Mouse (Mus musculus) stomach, embryonic 15.5 days (tissue): ENCODE results near the gene Cog7. TPM values are rescaled to one million over a fixed set of nuclear protein-coding genes. Genes with fewer than 3 reads are reported as not detected.
A peak's percentile ranks its signal among the peaks of the same experiment; 100 is the strongest.

Experiments
- ATAC-seq: fragments of 200-750 bp; cut with Nextera tagmentation; 2 replicates; pipeline ENCODE4 v1.8.0; 2017; ENCODE audit warnings: low read depth, moderate number of reproducible peaks, moderate TSS enrichment; ENCODE audit not compliant: insufficient read depth, low FRiP score
- H3K27ac ChIP-seq: fragments of 300-500 bp; sonication (generic); 2 replicates; pipeline ENCODE4 v1.5.1; 2015; ENCODE audit warnings: mild to moderate bottlenecking, inconsistent platforms
- H3K27me3 ChIP-seq: fragments of 300-500 bp; sonication (generic); replicated peaks from 2 replicates; pipeline ENCODE4 v1.6.1; 2015; ENCODE audit warnings: inconsistent platforms
- H3K36me3 ChIP-seq: fragments of 300-500 bp; sonication (generic); 2 replicates; pipeline ENCODE4 v1.6.1; 2015; ENCODE audit warnings: inconsistent platforms
- H3K4me1 ChIP-seq: fragments of 300-500 bp; sonication (generic); 2 replicates; pipeline ENCODE4 v1.6.1; 2015; ENCODE audit warnings: inconsistent platforms
- H3K4me2 ChIP-seq: fragments of 300-500 bp; sonication (generic); 2 replicates; pipeline ENCODE4 v1.6.1; 2015; ENCODE audit warnings: mild to moderate bottlenecking, inconsistent platforms
- H3K4me3 ChIP-seq: fragments of 300-500 bp; sonication (generic); replicated peaks from 2 replicates; pipeline ENCODE4 v1.5.1; 2015; ENCODE audit warnings: inconsistent platforms
- H3K9ac ChIP-seq: fragments of 300-500 bp; sonication (generic); 2 replicates; pipeline ENCODE4 v1.6.1; 2015; ENCODE audit warnings: inconsistent platforms
- H3K9me3 ChIP-seq: fragments of 300-500 bp; sonication (generic); 2 replicates; pipeline ENCODE4 v1.6.1; 2016; ENCODE audit warnings: inconsistent platforms
- WGBS: fragments of 180-500 bp; shearing (Covaris S2); methylation state at CpG from one replicate; pipeline ENCODE4 v1.1.7; 2015; 5-methylcytosine and 5-hydroxymethylcytosine counted together
- polyA plus RNA-seq: library from polyadenylated mRNA; unstranded; fragments of >200 nt; fragmentation: Nextera tagmentation; extraction: Ambion mirVana; gene quantifications from 2 replicates; pipeline ENCODE4 v1.2.1, GENCODE M21; 2015

Gene Cog7
- polyA plus RNA-seq, 1 experiment from 2014 or later = 21.2 TPM

- Histone ChIP-seq H3K27ac (no peak overlapping the region), H3K4me3 (no peak overlapping the region), H3K36me3 (no peaks in the 10 kb centered on the region), H3K4me2 (no peak overlapping the region), H3K4me1 (0 out of 2 replicates have a peak, but pooled peaks cover 6% of the 10 kb centered on the region), H3K27me3 (no peaks in the 10 kb centered on the region), H3K9me3 (no peaks in the 10 kb centered on the region), H3K9ac (no peak overlapping the region)
- 83% methylated on average over 7 of the region's 7 CpGs for WGBS
- ATAC-seq = no peak
These were observed 106.7 kb downstream of the Cog7 start for GRCm38 (mm10) chr7:121874784-121875183.

GRCm38 (mm10) chr7:121873998-121874397 is 107.5 kb downstream of the Cog7 start:
- Histone ChIP-seq H3K9me3 (no peaks in the 10 kb centered on the region), H3K9ac (no peak overlapping the region), H3K4me1 (0 out of 2 replicates have a peak, but pooled peaks cover 6% of the 10 kb centered on the region), H3K4me3 (no peak overlapping the region), H3K4me2 (no peak overlapping the region), H3K27me3 (no peaks in the 10 kb centered on the region), H3K27ac (no peak overlapping the region), H3K36me3 (no peaks in the 10 kb centered on the region)
- ATAC-seq = no peak
- WGBS = 35% methylated on average over 3 of the region's 3 CpGs

- ATAC-seq = no peak
- H3K4me1 ChIP-seq = 0 out of 2 replicates have a peak, but pooled peaks cover 6% of the 10 kb centered on the region
- H3K9me3 ChIP-seq = no peaks in the 10 kb centered on the region
- no peak overlapping the region for H3K4me3 ChIP-seq
- 43% methylated on average over 2 of the region's 3 CpGs for WGBS
- H3K4me2 ChIP-seq = no peak overlapping the region
- no peak overlapping the region for H3K27ac ChIP-seq
- H3K9ac ChIP-seq = no peak overlapping the region
- no peaks in the 10 kb centered on the region for H3K36me3 ChIP-seq
- no peaks in the 10 kb centered on the region; the same call in 1 of the 2 replicates for H3K27me3 ChIP-seq
These were observed 109.9 kb downstream of the Cog7 start for GRCm38 (mm10) chr7:121871631-121872030.

- no peak; the same call in 1 of the 2 replicates for ATAC-seq
- Histone ChIP-seq H3K27ac (no peak within 1 kb of the TSS), H3K36me3 (no peaks in the 10 kb centered on the region), H3K27me3 (peaks cover 17% of the 10 kb centered on the region), H3K4me1 (no peaks in the 10 kb centered on the region; the same call in 1 of the 2 replicates), H3K4me2 (peak within 1 kb of the TSS; percentile 62), H3K9ac (no peak within 1 kb of the TSS), H3K9me3 (no peaks in the 10 kb centered on the region), H3K4me3 (peak within 1 kb of the TSS; percentile 30)
- WGBS = 3% methylated on average over 36 of the region's 42 CpGs
These were observed 116.5 kb downstream of the Cog7 start, which contains the start of gene Scnn1b for GRCm38 (mm10) chr7:121864858-121865585. TSS of gene Scnn1b (plus strand) at chr7:121865038.

- H3K4me1 ChIP-seq = no peaks in the 10 kb centered on the region
- H3K4me3 ChIP-seq = no peak overlapping the region
- WGBS = 81% methylated on average over 8 of the region's 8 CpGs
- no peak overlapping the region for H3K27ac ChIP-seq
- no peak for ATAC-seq
- H3K9me3 ChIP-seq = no peaks in the 10 kb centered on the region
- H3K9ac ChIP-seq = no peak overlapping the region
- 0 out of 2 replicates have a peak, but pooled peaks cover 5% of the 10 kb centered on the region for H3K27me3 ChIP-seq
- H3K36me3 ChIP-seq = no peaks in the 10 kb centered on the region
- no peak overlapping the region for H3K4me2 ChIP-seq
These were observed 122.6 kb downstream of the Cog7 start for GRCm38 (mm10) chr7:121858939-121859338.

- Histone ChIP-seq H3K4me3 (no peak overlapping the region), H3K9ac (no peak overlapping the region), H3K9me3 (no peaks in the 10 kb centered on the region), H3K4me1 (no peaks in the 10 kb centered on the region), H3K27me3 (no peaks in the 10 kb centered on the region), H3K27ac (no peak overlapping the region), H3K36me3 (no peaks in the 10 kb centered on the region), H3K4me2 (no peak overlapping the region)
- ATAC-seq = no peak
- WGBS = 80% methylated on average over 11 of the region's 11 CpGs
These were observed 124.2 kb downstream of the Cog7 start for GRCm38 (mm10) chr7:121857177-121857884.

- H3K36me3 ChIP-seq = no peaks in the 10 kb centered on the region
- no peak overlapping the region for H3K4me3 ChIP-seq
- 57% methylated on average over 9 of the region's 9 CpGs for WGBS
- no peak overlapping the region for H3K9ac ChIP-seq
- no peak overlapping the region for H3K27ac ChIP-seq
- ATAC-seq = 0 out of 2 replicates have a peak, but pooled peaks have one; percentile 35
- H3K4me1 ChIP-seq = no peaks in the 10 kb centered on the region
- H3K27me3 ChIP-seq = no peaks in the 10 kb centered on the region
- H3K9me3 ChIP-seq = no peaks in the 10 kb centered on the region
- H3K4me2 ChIP-seq = no peak overlapping the region
These were observed 132.9 kb downstream of the Cog7 start for GRCm38 (mm10) chr7:121848537-121849168.

GRCm38 (mm10) chr7:121845964-121846363 is 135.5 kb downstream of the Cog7 start:
- WGBS = 64% methylated on average over 6 of the region's 6 CpGs
- no peaks in the 10 kb centered on the region for H3K27me3 ChIP-seq
- no peaks in the 10 kb centered on the region for H3K9me3 ChIP-seq

GRCm38 (mm10) chr7:121842234-121842633 is 139.3 kb downstream of the Cog7 start:
- H3K27ac ChIP-seq = no peak overlapping the region
- H3K4me2 ChIP-seq = no peak overlapping the region
- H3K9me3 ChIP-seq = no peaks in the 10 kb centered on the region
- H3K9ac ChIP-seq = no peak overlapping the region
- H3K36me3 ChIP-seq = no peaks in the 10 kb centered on the region
- ATAC-seq = no peak
- no peaks in the 10 kb centered on the region for H3K27me3 ChIP-seq
- H3K4me3 ChIP-seq = no peak overlapping the region
- WGBS = 67% methylated on average over 6 of the region's 6 CpGs
- H3K4me1 ChIP-seq = no peaks in the 10 kb centered on the region

More at GRCm38 (mm10) chr7:121845964-121846363, 135.5 kb downstream of the Cog7 start:
- Histone ChIP-seq H3K9ac (no peak overlapping the region), H3K27ac (no peak overlapping the region), H3K4me3 (no peak overlapping the region), H3K4me1 (no peaks in the 10 kb centered on the region), H3K4me2 (no peak overlapping the region), H3K36me3 (no peaks in the 10 kb centered on the region)
- no peak for ATAC-seq

GRCm38 (mm10) chr7:121840810-121841209 is 140.7 kb downstream of the Cog7 start:
- Histone ChIP-seq H3K27ac (no peak overlapping the region), H3K9me3 (no peaks in the 10 kb centered on the region), H3K9ac (no peak overlapping the region), H3K4me2 (no peak overlapping the region), H3K4me1 (no peaks in the 10 kb centered on the region), H3K27me3 (no peaks in the 10 kb centered on the region), H3K4me3 (no peak overlapping the region), H3K36me3 (no peaks in the 10 kb centered on the region)
- 65% methylated on average over 7 of the region's 7 CpGs for WGBS
- peak; percentile 31; the same call in 1 of the 2 replicates for ATAC-seq

- Histone ChIP-seq H3K4me2 (no peak overlapping the region), H3K4me3 (no peak overlapping the region), H3K4me1 (no peaks in the 10 kb centered on the region), H3K27me3 (no peaks in the 10 kb centered on the region), H3K9ac (no peak overlapping the region), H3K9me3 (no peaks in the 10 kb centered on the region), H3K27ac (no peak overlapping the region), H3K36me3 (no peaks in the 10 kb centered on the region)
- WGBS = 63% methylated on average over 7 of the region's 7 CpGs
- no peak for ATAC-seq
These were observed 144.7 kb downstream of the Cog7 start for GRCm38 (mm10) chr7:121836827-121837226.

- Histone ChIP-seq H3K27ac (no peak overlapping the region), H3K9me3 (no peaks in the 10 kb centered on the region), H3K36me3 (no peaks in the 10 kb centered on the region), H3K9ac (no peak overlapping the region), H3K4me2 (no peak overlapping the region), H3K4me1 (no peaks in the 10 kb centered on the region), H3K4me3 (no peak overlapping the region), H3K27me3 (no peaks in the 10 kb centered on the region)
- ATAC-seq = no peak
- WGBS = 87% methylated on average over 7 of the region's 7 CpGs
These were observed 146.1 kb downstream of the Cog7 start for GRCm38 (mm10) chr7:121835392-121835791.
